Mouse (Mus musculus) lung, postnatal 0 days (tissue): Measurements from ENCODE around the gene Grik4. TPM values are rescaled to one million over a fixed set of nuclear protein-coding genes. Genes with fewer than 3 reads are reported as not detected.
A peak's percentile ranks its signal among the peaks of the same experiment; 100 is the strongest.
"Not testable (repeated sequence)": the region's sequence is repeated elsewhere in the genome, so short reads cannot be mapped to it uniquely, and the experiment has no call there.

Experiments used
- ATAC-seq: fragments of 200-750 bp; cut with Nextera tagmentation; 2 replicates; pipeline ENCODE4 v1.8.0; 2017; ENCODE audit warnings: moderate library complexity
- DNase-seq: peaks from one replicate; pipeline ENCODE4 v3.0.0-alpha.2; 2016; ENCODE audit warnings: low spot score
- H3K27ac ChIP-seq: fragments of 300-500 bp; sonication (generic); 2 replicates; pipeline ENCODE4 v1.5.1; 2014; ENCODE audit warnings: antibody characterized with exemption, mild to moderate bottlenecking, low read length, mixed read lengths
- H3K27me3 ChIP-seq: fragments of 300-500 bp; sonication (generic); replicated peaks from 2 replicates; pipeline ENCODE4 v1.6.1; 2014; ENCODE audit warnings: low read length, mixed read lengths; ENCODE audit not compliant: insufficient read depth
- H3K36me3 ChIP-seq: fragments of 300-500 bp; sonication (generic); 2 replicates; pipeline ENCODE4 v1.6.1; 2014; ENCODE audit warnings: low read length, mixed read lengths; ENCODE audit not compliant: insufficient read depth
- H3K4me1 ChIP-seq: fragments of 300-500 bp; sonication (generic); 2 replicates; pipeline ENCODE4 v1.6.1; 2014; ENCODE audit warnings: antibody characterized with exemption, low read depth, low read length, mixed read lengths; ENCODE audit not compliant: insufficient read depth
- H3K4me2 ChIP-seq: fragments of 300-500 bp; sonication (generic); replicated peaks from 2 replicates; pipeline ENCODE4 v1.6.1; 2014; ENCODE audit warnings: low read depth, mild to moderate bottlenecking, low read length, moderate library complexity, mixed read lengths
- H3K4me3 ChIP-seq: fragments of 300-500 bp; sonication (generic); 2 replicates; pipeline ENCODE4 v1.5.1; 2014; ENCODE audit warnings: low read depth, low read length
- H3K9ac ChIP-seq: fragments of 300-500 bp; sonication (generic); replicated peaks from 2 replicates; pipeline ENCODE4 v1.6.1; 2014; ENCODE audit warnings: low read depth, mild to moderate bottlenecking
- H3K9me3 ChIP-seq: fragments of 300-500 bp; sonication (generic); 2 replicates; pipeline ENCODE4 v1.6.1; 2016; ENCODE audit warnings: low read length, mixed read lengths
- CTCF ChIP-seq: IDR thresholded peaks from 2 replicates; pipeline ENCODE4 v1.5.1; 2016; ENCODE audit warnings: antibody characterized with exemption, mild to moderate bottlenecking
- EP300 ChIP-seq: IDR thresholded peaks from 2 replicates; pipeline ENCODE4 v1.6.1; 2016; ENCODE audit warnings: antibody characterized with exemption, mild to moderate bottlenecking, control low read depth
- WGBS: fragments of 180-500 bp; shearing (Covaris S2); extraction: QIAGEN DNeasy Blood & Tissue Kit; methylation state at CpG from one replicate; pipeline ENCODE4 v1.1.7; 2014; 5-methylcytosine and 5-hydroxymethylcytosine counted together
- polyA plus RNA-seq: library from polyadenylated mRNA; unstranded; fragments of >200 nt; fragmentation: Nextera tagmentation; extraction: Ambion mirVana; gene quantifications from 2 replicates; pipeline ENCODE4 v1.2.1, GENCODE M21; 2015

Grik4 gene
- polyA plus RNA-seq, 1 experiment from 2014 or later = 0.47 TPM

GRCm38 (mm10) chr9:42785173-42785830 lies 159.0 kb downstream of the Grik4 start:
- TF ChIP-seq EP300 (no peak), CTCF (no peak)

GRCm38 (mm10) chr9:42783248-42783903 lies 160.9 kb downstream of the Grik4 start:
- peak; percentile 92 for ATAC-seq
- H3K9ac ChIP-seq = no peak overlapping the region
- H3K4me3 ChIP-seq = no peak overlapping the region
- no peaks in the 10 kb centered on the region for H3K36me3 ChIP-seq
- no peak for TF ChIP-seq CTCF
- TF ChIP-seq EP300 = no peak
- no peaks in the 10 kb centered on the region for H3K9me3 ChIP-seq
- H3K4me1 ChIP-seq = no peaks in the 10 kb centered on the region
- peak; percentile 73 for DNase-seq
- 32% methylated on average over 8 of the region's 8 CpGs for WGBS
- 0 out of 2 replicates have a peak overlapping the region, but pooled peaks have one; percentile 29 for H3K27ac ChIP-seq
- H3K27me3 ChIP-seq = no peaks in the 10 kb centered on the region
- H3K4me2 ChIP-seq = no peak overlapping the region

More at GRCm38 (mm10) chr9:42785173-42785830, 159.0 kb downstream of the Grik4 start:
- Histone ChIP-seq H3K4me3 (no peak overlapping the region), H3K4me1 (no peaks in the 10 kb centered on the region), H3K36me3 (no peaks in the 10 kb centered on the region), H3K27me3 (no peaks in the 10 kb centered on the region), H3K9me3 (no peaks in the 10 kb centered on the region), H3K27ac (no peak overlapping the region), H3K9ac (no peak overlapping the region), H3K4me2 (no peak overlapping the region)
- 47% methylated on average over 10 of the region's 10 CpGs for WGBS
- ATAC-seq (no peak), DNase-seq (no peak)

- H3K36me3 ChIP-seq, H3K9ac ChIP-seq, H3K27me3 ChIP-seq, ATAC-seq, H3K4me1 ChIP-seq, H3K4me3 ChIP-seq, H3K4me2 ChIP-seq, DNase-seq, H3K9me3 ChIP-seq, H3K27ac ChIP-seq: not testable (repeated sequence)
- 14% methylated on average over 20 of the region's 21 CpGs for WGBS
These were observed 165.6 kb downstream of the Grik4 start for GRCm38 (mm10) chr9:42778471-42779263.

DNA sequence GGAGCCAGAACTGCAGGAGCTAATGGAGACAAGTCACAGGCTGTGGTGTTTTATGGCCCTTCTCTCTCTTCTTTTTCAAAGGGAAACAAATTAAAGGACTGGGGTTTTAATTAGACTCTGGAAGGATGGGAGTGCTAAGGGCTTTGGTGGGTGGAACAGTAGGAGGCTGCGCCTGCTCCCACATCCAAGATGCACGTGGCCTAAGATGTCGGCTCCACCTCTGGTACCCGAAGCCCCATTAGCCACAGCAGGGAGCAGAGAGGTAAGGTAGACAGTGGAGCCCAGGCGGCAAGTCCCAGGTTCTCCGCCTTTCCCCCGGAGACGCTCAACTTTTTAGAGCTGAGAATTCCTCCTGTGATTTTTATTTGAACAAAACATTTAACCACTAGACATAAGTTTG lies 166.4 kb downstream of the Grik4 start:
- no peak for ATAC-seq
- Histone ChIP-seq H3K9me3 (no peaks in the 10 kb centered on the region), H3K4me2 (no peak overlapping the region), H3K36me3 (no peaks in the 10 kb centered on the region), H3K4me3 (no peak overlapping the region), H3K27ac (no peak overlapping the region), H3K9ac (no peak overlapping the region), H3K27me3 (no peaks in the 10 kb centered on the region), H3K4me1 (no peaks in the 10 kb centered on the region)
- WGBS = 48% methylated on average over 8 of the region's 8 CpGs
- no peak for DNase-seq
- no peak for TF ChIP-seq EP300
- no peak for TF ChIP-seq CTCF

DNA sequence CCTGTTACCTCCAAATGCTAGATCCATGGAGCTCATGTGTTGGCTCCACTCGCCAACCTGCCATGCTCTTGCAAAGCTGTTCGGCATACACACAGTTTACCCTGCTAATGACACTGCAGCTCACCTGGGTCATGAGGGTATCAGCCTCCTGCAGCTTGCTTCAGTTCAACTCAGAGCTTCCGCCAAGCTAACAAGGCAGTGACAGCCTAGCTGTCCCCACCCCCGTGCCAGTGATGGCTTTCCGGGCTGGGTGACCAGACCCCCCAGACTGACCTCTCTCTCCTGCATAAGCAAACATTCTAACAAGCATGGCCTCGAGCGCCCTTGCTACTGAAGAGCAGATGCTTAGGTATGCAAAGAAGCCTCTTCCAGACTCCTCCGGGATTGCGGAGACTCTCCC lies 167.5 kb downstream of the Grik4 start:
- H3K36me3 ChIP-seq = no peaks in the 10 kb centered on the region
- H3K4me1 ChIP-seq = no peaks in the 10 kb centered on the region
- H3K4me2 ChIP-seq = no peak overlapping the region
- H3K4me3 ChIP-seq = no peak overlapping the region
- DNase-seq (no peak), ATAC-seq (no peak)
- H3K9ac ChIP-seq = no peak overlapping the region
- no peaks in the 10 kb centered on the region for H3K27me3 ChIP-seq
- no peak overlapping the region for H3K27ac ChIP-seq
- 35% methylated on average over 9 of the region's 9 CpGs for WGBS
- TF ChIP-seq CTCF (no peak), EP300 (no peak)
- no peaks in the 10 kb centered on the region for H3K9me3 ChIP-seq

- 48% methylated on average over 11 of the region's 11 CpGs for WGBS
These were observed 179.3 kb downstream of the Grik4 start for GRCm38 (mm10) chr9:42764823-42765560.

More at GRCm38 (mm10) chr9:42764823-42765560, 179.3 kb downstream of the Grik4 start:
- ATAC-seq (no peak), DNase-seq (no peak)
- Histone ChIP-seq H3K27ac (no peak overlapping the region), H3K4me1 (no peaks in the 10 kb centered on the region), H3K9ac (no peak overlapping the region), H3K4me2 (no peak overlapping the region), H3K9me3 (no peaks in the 10 kb centered on the region), H3K36me3 (no peaks in the 10 kb centered on the region), H3K27me3 (no peaks in the 10 kb centered on the region), H3K4me3 (no peak overlapping the region)
- TF ChIP-seq CTCF (no peak), EP300 (no peak)
